Mouse (Mus musculus) large intestine, adult 2 months (tissue): ENCODE measurements at regions not wholly inside any gene's neighbourhood (a gene's known extent, or its start where the extent isn't known, plus 50 kb on each side); places are given as distances from the start of the nearest gene placed in this dataset.

Source experiments
- DNase-seq: peaks from one replicate; pipeline ENCODE4 v3.0.0-alpha.2; 2012; ENCODE audit warnings: low read depth, low spot score
- WGBS: fragments of 180-500 bp; shearing (Covaris S2); methylation state at CpG from one replicate; pipeline ENCODE4 v1.1.7; 2018; 5-methylcytosine and 5-hydroxymethylcytosine counted together

- 41% methylated on average over 8 of the region's 8 CpGs for WGBS
- no peak for DNase-seq
Observed at GRCm38 (mm10) chr1:72108678-72109077, 103.4 kb downstream of the Mreg start.

DNA sequence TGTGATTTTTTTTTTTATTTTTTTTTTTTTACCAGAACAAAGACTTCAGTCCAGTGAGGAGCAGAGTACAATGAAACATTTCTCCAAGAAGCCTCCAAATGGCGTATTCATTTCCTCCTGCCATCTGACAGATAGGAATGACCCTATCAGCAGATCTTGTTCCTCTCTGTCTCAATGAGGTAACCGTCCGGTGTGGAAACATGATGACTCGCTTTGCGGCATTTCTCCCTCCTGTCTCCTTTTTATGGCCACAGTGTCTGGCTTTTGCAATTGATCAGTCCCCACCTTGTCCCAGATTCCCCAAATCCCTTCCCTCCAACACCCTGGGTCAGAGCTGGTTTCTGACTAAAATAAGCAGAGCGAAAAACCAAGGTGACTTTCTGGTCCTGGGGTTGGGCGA lies 105.0 kb downstream of the Mreg start:
- no peak for DNase-seq
- 92% methylated on average over 7 of the region's 7 CpGs for WGBS

- 87% methylated on average over 4 of the region's 4 CpGs for WGBS
- no peak for DNase-seq
Observed at GRCm38 (mm10) chr1:72106655-72107054, 105.5 kb downstream of the Mreg start.

DNA sequence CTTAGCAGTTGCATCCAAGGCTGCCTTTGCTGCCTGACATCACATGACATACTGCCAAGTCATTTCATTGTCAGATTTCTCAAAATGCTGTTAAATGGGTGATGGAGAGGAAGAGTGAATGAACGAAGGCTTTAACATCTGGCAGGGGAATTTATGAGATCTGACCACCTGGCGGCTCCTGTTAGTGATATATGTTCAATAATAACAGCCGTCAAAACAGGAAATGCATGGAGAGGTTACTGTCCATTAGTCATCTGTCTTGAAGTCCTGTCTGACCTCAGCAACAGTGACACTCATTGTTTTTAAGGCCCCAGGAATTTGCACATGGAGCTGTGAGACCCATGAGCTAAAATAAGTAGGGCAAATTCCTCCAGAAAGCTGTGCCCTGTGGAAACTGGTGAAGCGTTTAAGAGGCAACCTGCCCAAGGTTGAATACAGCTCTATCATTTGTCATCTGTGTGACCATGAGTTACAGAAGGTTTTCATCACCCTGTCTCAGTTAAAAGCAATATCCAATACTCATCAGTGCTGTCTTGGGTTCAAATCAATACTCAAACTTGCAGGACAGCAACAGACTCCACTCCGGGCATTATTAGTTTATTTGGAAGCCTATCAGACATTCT lies 106.6 kb downstream of the Mreg start:
- 79% methylated on average over 5 of the region's 5 CpGs for WGBS
- DNase-seq: no peak

DNA sequence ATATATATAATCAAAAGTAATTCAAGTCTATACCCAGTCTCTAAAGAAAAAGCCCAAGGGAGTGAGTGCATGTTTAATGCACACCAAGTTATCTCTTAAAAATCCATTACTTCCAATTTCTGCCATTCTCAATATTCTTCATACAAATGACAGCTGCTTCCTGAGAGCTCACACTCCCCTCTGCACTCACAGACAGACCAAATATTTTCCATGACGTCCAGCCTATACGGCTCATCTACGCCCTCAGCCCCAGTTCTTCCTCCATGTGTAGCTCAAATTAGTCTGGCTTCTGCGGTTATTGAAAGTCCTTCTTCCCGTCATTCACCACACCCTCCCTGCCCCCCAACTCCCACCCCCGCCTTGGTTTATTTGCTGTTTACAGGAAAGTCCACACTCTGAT lies 108.1 kb downstream of the Mreg start:
- no peak for DNase-seq
- WGBS: 73% methylated on average over 6 of the region's 6 CpGs

GRCm38 (mm10) chr1:72103387-72103786 lies 108.7 kb downstream of the Mreg start:
- DNase-seq: no peak
- 76% methylated on average over 6 of the region's 6 CpGs for WGBS

DNA sequence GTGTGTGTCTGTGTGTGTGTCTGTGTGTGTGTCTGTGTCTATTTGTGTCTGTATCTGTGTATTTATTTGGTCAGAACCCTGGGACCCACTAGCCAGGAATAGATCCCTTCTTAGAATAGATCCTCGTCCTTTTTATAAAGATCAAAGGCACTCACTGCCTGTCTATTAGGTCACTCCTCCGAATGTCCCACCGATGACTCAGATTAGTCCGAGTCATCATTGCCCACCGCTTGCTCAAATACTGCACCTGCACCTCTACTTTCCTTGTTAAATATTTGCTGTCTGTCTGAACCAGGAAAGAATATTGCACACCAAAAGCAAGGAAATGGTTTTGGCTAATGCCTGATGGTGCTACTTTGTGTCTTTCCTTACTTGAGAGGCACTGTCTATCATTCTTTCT lies 112.7 kb downstream of the Mreg start:
- no peak for DNase-seq
- 33% methylated on average over 5 of the region's 5 CpGs for WGBS

DNA sequence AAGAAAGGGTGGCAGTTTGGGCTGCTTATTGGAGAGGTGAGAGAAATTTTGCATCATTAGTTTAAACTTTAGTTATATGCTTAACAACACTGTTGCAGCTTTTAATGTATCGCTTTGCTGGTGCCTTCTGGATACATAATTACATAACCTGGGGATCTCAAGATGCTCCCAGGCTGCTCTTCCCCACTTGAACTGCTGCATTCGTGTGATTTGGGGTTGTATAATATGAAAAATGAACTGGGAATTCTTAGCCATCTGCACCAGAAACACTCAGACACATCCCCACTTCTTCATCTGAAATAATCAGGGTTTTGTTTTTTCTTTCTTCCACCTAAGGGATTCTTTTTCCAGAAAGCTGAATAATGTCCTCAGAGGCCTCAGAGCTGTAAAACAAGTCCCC lies 120.8 kb downstream of the Mreg start:
- 88% methylated on average over 2 of the region's 2 CpGs for WGBS

DNA sequence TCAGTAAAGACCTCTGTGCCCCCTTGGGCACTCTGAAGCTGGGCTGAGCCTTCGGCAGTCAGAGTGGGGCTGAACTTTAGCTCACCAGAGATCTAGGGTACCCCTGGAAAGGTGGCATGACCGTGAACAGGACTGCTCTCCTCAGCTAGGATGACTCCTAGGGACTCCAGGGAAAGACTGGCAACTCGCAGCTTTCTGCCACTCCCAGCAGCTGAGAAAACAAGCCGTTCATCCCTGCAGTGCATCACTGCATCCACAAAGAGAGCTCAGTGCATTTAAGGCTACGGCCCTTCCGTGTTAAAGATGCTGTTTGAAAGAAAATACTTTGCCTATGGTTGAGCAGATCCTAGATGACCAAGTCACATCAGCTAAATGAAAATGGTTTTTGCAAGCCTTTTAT lies 126.4 kb downstream of the Mreg start:
- 49% methylated on average over 6 of the region's 6 CpGs for WGBS
- no peak for DNase-seq

More for the DNA sequence above, 120.8 kb downstream of the Mreg start:
- no peak for DNase-seq

GRCm38 (mm10) chr1:72084219-72084618 lies 127.9 kb downstream of the Mreg start:
- WGBS: 42% methylated on average over 3 of the region's 3 CpGs
- DNase-seq: no peak

- no peak for DNase-seq
- 77% methylated on average over 4 of the region's 4 CpGs for whole genome bisulfite sequencing
Observed at GRCm38 (mm10) chr1:72082366-72082765, 129.7 kb downstream of the Mreg start.

- 72% methylated on average over 5 of the region's 5 CpGs for WGBS
- no peak for DNase-seq
Observed at GRCm38 (mm10) chr1:72081811-72082210, 130.3 kb downstream of the Mreg start.

DNA sequence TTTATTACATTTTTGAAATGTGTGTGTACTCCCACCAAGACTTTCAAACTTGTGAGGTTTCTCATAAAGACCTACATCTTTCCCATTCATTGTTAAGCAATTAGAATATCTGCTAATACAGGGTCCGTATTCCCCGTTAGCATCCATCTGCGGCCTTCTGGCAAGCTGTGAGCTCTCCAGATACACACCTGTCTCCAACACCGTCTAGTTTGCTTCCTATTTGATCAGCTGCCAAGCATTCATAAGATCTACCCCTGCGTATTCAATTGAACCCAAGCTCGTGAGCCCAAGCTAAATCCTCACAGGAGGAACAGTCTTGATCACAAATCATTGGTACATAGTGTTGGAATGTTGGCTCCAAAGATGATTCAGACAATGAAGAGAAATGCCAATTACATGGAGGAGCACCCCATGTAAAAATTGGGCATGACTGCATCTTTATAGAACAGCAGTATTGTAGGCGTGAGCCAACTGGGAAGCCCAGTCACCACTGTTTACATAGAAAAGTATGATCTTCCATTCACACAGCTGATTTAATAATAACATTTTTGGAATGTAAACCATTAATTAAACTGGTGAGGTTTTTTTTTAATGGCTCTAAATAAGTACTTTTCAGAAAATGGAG lies 133.1 kb downstream of the Mreg start:
- 37% methylated on average over 7 of the region's 7 CpGs for WGBS

GRCm38 (mm10) chr1:72076341-72076740 lies 135.8 kb downstream of the Mreg start:
- 13% methylated on average over 1 of the region's 1 CpGs for WGBS
- no peak for DNase-seq

More for the DNA sequence above, 133.1 kb downstream of the Mreg start:
- DNase-seq: no peak

- WGBS: 78% methylated on average over 2 of the region's 2 CpGs
- DNase-seq: no peak
Observed at GRCm38 (mm10) chr1:72075464-72075863, 136.6 kb downstream of the Mreg start.

- no peak for DNase-seq
- 90% methylated on average over 4 of the region's 4 CpGs for whole genome bisulfite sequencing
Observed at GRCm38 (mm10) chr1:72073245-72073644, 138.9 kb downstream of the Mreg start.

DNA sequence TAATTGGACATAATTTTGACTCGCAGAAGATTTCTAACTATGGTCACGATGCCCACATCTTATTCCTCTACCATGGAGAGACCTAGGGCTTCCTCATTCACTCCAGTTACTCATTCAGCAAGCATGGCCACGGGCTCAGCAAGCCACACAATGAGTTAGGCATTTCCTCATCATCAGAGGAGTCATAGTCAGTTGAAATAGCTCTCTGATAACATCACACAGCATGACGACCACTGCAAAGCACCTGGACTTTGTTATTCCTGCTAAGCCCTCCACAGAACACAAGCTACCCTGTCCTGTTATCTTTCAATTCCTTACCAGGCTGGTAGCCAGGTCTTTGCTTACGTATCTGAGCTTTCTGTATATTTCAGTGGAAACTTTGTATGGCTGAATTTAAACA lies 141.6 kb downstream of the Mreg start:
- WGBS: 53% methylated on average over 5 of the region's 5 CpGs
- no peak for DNase-seq

DNA sequence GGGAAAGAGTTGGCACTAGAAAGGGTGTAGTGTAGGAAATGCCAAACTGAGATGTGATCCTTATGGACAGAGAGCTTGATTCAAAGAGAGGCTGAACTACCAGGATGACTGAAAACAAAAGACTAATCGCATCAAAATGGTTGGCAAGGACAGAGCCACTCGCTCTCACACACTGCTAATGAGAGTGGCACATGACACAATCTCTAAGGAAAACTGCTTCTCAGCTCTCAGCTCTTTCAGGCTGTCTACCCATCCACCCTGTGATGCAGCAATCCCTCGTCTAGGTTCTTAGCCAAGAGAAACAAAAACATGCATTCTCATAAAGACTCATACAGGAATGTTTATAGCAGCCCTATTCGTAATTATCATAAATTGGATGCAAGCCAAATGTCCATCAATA lies 143.1 kb downstream of the Mreg start:
- no peak for DNase-seq
- WGBS: 57% methylated on average over 4 of the region's 4 CpGs

- WGBS: 51% methylated on average over 13 of the region's 13 CpGs
- DNase-seq: no peak
Observed at GRCm38 (mm10) chr1:72065090-72065489, 147.0 kb downstream of the Mreg start.

DNA sequence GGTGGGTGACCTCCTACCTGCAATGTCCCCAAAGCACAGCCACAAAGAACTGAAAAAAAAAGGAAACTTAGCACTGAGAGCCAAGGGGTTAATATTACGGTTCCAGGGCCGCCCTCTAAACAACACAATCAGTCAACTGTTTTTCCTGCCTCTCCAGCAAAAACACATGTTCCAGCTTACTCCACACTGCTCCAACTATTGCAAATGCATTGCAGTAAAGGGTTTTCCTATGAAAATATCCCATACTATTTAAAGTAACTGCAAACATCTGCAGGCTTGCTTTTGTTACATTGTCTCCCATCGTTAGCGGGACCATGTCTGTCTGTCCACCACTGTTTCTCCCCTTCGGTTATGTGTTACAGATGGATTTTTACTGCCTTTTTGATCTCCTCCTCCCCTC lies 151.7 kb downstream of the Mreg start:
- DNase-seq: no peak
- 58% methylated on average over 5 of the region's 5 CpGs for WGBS

GRCm38 (mm10) chr1:72058045-72058703 lies 153.9 kb downstream of the Mreg start:
- DNase-seq: no peak
- 48% methylated on average over 7 of the region's 7 CpGs for WGBS
